Mouse (Mus musculus) small intestine, adult 2 months (tissue): ENCODE measurements around the gene Ppp2r1a.

Experiments used
- CTCF ChIP-seq: fragments of 200-500 bp; IDR thresholded peaks from 2 replicates; pipeline ENCODE4 v1.5.1; 2012; ENCODE audit warnings: low read depth, mild to moderate bottlenecking, control low read depth, inconsistent platforms, low read length, moderate library complexity, mixed read lengths; ENCODE audit not compliant: insufficient replicate concordance, insufficient read length; ENCODE audit errors: extremely low read depth
- POLR2A ChIP-seq: fragments of 200-500 bp; IDR thresholded peaks from 2 replicates; pipeline ENCODE4 v1.6.1; 2012; ENCODE audit warnings: low read depth, mild to moderate bottlenecking, control low read depth, inconsistent platforms, low read length, moderate library complexity

- TF ChIP-seq CTCF (no peak), POLR2A (no peak)
Measured at GRCm38 (mm10) chr17:20996364-20996763, 51.3 kb downstream of the Ppp2r1a start, which contains the start of gene Vmn1r233.
